Mouse (Mus musculus): ENCODE measurements around the gene S1pr4. TPM values are rescaled to one million over a fixed set of nuclear protein-coding genes. Genes with fewer than 3 reads are reported as not detected.

Gene S1pr4
- polyA plus RNA-seq, 1 experiment from 2014 or later, result 2.8 TPM

DNA sequence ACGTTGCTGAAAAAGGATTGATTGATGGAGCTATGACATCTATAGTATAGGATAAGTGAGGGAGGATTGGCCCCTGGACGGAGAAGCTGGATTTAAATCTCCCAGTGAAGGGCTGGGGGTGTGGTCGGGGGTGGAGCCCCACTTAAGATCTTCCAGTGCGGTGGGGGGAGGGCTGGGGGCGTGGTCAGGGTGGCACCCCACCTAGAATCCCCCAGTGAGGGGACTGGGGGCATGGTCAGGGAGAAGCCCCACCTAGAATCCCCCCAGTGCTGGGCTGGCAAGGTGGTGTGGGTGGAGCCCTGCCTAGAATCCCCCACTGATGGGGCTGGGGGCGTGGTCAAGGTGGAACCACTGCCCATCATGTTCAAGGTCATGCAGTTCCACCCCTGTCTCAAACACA lies 7.2 kb upstream of the S1pr4 start:
- Histone ChIP-seq H3K9me3 (ENCODE audit: control insufficient read depth, low read length) (no peaks in the 10 kb centered on the region), H3K36me3 (ENCODE audit: control insufficient read depth, insufficient read depth, low read length) (no peaks in the 10 kb centered on the region), H3K4me2 (ENCODE audit: low read depth, low read length) (no peak overlapping the region), H3K4me1 (replicated peaks; ENCODE audit: control insufficient read depth, insufficient read depth, low read length) (no peaks in the 10 kb centered on the region), H3K4me3 (ENCODE audit: low read length) (no peak overlapping the region), H3K27me3 (ENCODE audit: control insufficient read depth, insufficient read depth, low read depth, low read length) (peaks cover 4% of the 10 kb centered on the region; the same call in 1 of the 2 replicates), H3K9ac (ENCODE audit: low read length) (no peak overlapping the region), H3K27ac (ENCODE audit: low read length) (no peak overlapping the region)
- no peak for ATAC-seq (ENCODE audit: low read depth)
- WGBS, result 22% methylated on average over 6 of the region's 6 CpGs

DNA sequence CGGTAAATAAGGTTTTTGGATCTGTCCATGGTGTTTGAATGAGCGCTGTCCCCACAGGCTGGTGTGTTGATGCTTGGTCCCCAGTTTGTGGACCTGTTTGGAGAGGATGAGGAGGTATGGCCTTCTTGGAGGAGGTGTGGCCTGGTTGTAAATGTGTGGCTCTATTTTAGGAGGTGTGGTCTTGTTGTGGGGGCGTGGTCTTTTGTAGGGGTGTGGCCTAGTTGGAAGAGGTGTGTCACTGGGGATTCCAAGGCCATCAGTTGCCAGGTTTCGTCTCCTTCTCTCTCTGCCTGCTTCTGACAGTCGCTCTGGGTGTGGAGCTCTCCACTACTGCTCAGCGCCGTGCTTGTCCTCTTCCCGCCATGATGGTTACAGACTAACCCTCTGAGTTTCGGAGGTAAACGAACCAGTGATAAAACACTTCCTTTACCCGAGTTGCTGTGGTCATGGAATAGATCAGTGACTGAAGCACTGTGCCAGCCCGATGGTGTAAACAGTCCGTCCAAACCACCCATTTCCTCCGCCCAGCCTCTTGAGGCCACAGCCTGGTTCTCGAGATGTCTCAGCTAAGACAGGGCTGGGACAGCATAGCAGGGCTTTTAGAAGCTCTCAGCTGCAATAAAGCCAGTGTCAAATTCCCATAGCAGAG lies 5.2 kb upstream of the S1pr4 start:
- H3K36me3 ChIP-seq (ENCODE audit: control insufficient read depth, insufficient read depth, low read length), result no peaks in the 10 kb centered on the region
- H3K27ac ChIP-seq (ENCODE audit: low read length), result no peak overlapping the region
- no peak overlapping the region for H3K4me2 ChIP-seq (ENCODE audit: low read depth, low read length)
- WGBS, result 68% methylated on average over 15 of the region's 15 CpGs
- H3K27me3 ChIP-seq (ENCODE audit: control insufficient read depth, insufficient read depth, low read depth, low read length), result no peaks in the 10 kb centered on the region; the same call in 1 of the 2 replicates
- no peaks in the 10 kb centered on the region for H3K4me1 ChIP-seq (replicated peaks; ENCODE audit: control insufficient read depth, insufficient read depth, low read length)
- H3K9me3 ChIP-seq (ENCODE audit: control insufficient read depth, low read length), result no peaks in the 10 kb centered on the region
- ATAC-seq (ENCODE audit: low read depth), result no peak
- H3K4me3 ChIP-seq (ENCODE audit: low read length), result no peak overlapping the region
- H3K9ac ChIP-seq (ENCODE audit: low read length), result no peak overlapping the region

DNA sequence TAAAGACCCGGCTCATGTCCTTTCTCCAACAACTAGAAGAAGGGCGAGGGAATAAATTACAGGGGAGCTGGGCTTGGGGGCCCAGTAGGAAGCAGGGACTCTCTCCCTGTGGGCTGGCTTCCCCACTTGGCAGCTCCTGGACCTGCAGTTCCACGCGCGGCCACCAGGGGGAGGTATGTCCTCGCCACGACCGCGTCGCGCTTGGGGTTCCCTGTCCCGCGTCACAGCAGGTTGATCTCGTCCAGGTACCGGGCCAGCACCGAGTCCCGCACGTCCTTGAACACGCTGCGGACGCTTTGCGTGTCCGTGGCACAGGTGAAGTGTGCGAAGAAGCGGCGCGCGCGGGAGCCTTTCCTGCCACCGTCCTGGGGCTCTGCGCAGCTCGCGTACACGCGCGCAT lies 2.7 kb upstream of the S1pr4 start:
- Histone ChIP-seq H3K27ac (ENCODE audit: low read length) (no peak overlapping the region), H3K9me3 (ENCODE audit: control insufficient read depth, low read length) (no peaks in the 10 kb centered on the region), H3K4me3 (ENCODE audit: low read length) (peak overlapping the region; percentile 42), H3K36me3 (ENCODE audit: control insufficient read depth, insufficient read depth, low read length) (no peaks in the 10 kb centered on the region), H3K4me2 (ENCODE audit: low read depth, low read length) (peak overlapping the region; percentile 74), H3K27me3 (ENCODE audit: control insufficient read depth, insufficient read depth, low read depth, low read length) (no peaks in the 10 kb centered on the region; the same call in 1 of the 2 replicates), H3K9ac (ENCODE audit: low read length) (peak overlapping the region; percentile 61), H3K4me1 (replicated peaks; ENCODE audit: control insufficient read depth, insufficient read depth, low read length) (no peaks in the 10 kb centered on the region)
- ATAC-seq (ENCODE audit: low read depth), result peak; percentile 41
- 9% methylated on average over 36 of the region's 36 CpGs for WGBS

DNA sequence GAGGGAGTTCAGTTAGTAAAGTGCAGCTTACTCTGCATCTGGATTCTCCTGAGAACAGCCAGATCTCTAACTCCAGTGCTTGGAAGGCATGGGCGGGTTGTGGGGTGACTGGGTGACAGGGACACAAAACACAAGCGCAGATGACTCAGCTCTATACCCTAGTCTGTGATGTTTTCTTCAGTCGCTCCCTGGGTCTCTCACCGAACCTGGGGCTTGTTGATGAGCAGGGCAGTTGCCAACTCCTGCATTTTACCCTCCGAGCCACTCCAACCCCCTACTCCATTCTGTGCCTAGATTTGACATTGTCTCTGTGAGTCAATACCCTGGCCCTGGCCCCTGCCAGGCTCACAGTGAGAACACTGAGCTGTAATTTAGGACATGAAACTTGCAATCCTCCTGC lies 1.9 kb upstream of the S1pr4 start:
- H3K4me1 ChIP-seq (replicated peaks; ENCODE audit: control insufficient read depth, insufficient read depth, low read length), result no peaks in the 10 kb centered on the region
- 89% methylated on average over 5 of the region's 5 CpGs for WGBS
- no peak overlapping the region for H3K27ac ChIP-seq (ENCODE audit: low read length)
- H3K9me3 ChIP-seq (ENCODE audit: control insufficient read depth, low read length), result no peaks in the 10 kb centered on the region
- ATAC-seq (ENCODE audit: low read depth), result no peak
- no peaks in the 10 kb centered on the region; the same call in 1 of the 2 replicates for H3K27me3 ChIP-seq (ENCODE audit: control insufficient read depth, insufficient read depth, low read depth, low read length)
- H3K36me3 ChIP-seq (ENCODE audit: control insufficient read depth, insufficient read depth, low read length), result no peaks in the 10 kb centered on the region
- no peak overlapping the region for H3K4me2 ChIP-seq (ENCODE audit: low read depth, low read length)
- H3K9ac ChIP-seq (ENCODE audit: low read length), result no peak overlapping the region
- H3K4me3 ChIP-seq (ENCODE audit: low read length), result no peak overlapping the region

DNA sequence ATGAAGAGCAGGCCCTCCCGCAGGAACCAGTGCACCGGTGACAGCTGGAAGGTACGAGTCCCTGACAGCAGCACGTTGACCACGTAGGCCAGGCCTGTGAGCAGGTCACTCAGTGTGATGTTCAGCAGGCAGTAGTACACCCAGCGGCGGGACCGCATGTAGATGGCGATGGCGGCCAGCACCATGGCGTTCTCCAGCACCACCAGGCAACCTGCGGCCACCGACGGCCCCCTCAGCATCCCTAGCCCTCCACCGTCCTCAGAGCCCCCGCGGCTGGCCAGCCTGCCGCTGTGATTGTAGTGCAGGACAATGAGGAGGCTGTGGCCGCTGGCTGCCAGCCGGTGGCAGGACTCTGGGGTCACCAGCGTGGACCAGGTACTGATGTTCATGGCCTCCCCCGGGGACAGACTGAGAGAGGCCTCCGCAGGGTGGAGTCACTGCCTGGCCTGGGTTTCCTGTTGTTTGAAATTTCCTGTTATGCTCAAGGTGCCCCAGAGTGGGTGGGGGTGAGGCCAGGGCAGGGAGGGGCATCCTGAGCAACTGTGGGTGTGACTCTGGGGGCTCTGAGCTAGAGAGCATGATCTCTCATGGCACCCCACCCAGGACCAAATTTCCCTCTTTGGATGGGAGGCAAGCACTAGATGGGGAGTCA lies 556 bp downstream of the S1pr4 start:
- H3K9me3 ChIP-seq (ENCODE audit: control insufficient read depth, low read length), result no peaks in the 10 kb centered on the region
- no peak overlapping the region for H3K9ac ChIP-seq (ENCODE audit: low read length)
- 61% methylated on average over 23 of the region's 23 CpGs for WGBS
- no peaks in the 10 kb centered on the region; the same call in 1 of the 2 replicates for H3K27me3 ChIP-seq (ENCODE audit: control insufficient read depth, insufficient read depth, low read depth, low read length)
- no peak for ATAC-seq (ENCODE audit: low read depth)
- H3K27ac ChIP-seq (ENCODE audit: low read length), result no peak overlapping the region
- peak overlapping the region; percentile 33 for H3K4me2 ChIP-seq (ENCODE audit: low read depth, low read length)
- no peaks in the 10 kb centered on the region for H3K36me3 ChIP-seq (ENCODE audit: control insufficient read depth, insufficient read depth, low read length)
- peak overlapping the region; percentile 11; the same call in 1 of the 2 replicates for H3K4me3 ChIP-seq (ENCODE audit: low read length)
- H3K4me1 ChIP-seq (replicated peaks; ENCODE audit: control insufficient read depth, insufficient read depth, low read length), result peaks cover 11% of the 10 kb centered on the region

DNA sequence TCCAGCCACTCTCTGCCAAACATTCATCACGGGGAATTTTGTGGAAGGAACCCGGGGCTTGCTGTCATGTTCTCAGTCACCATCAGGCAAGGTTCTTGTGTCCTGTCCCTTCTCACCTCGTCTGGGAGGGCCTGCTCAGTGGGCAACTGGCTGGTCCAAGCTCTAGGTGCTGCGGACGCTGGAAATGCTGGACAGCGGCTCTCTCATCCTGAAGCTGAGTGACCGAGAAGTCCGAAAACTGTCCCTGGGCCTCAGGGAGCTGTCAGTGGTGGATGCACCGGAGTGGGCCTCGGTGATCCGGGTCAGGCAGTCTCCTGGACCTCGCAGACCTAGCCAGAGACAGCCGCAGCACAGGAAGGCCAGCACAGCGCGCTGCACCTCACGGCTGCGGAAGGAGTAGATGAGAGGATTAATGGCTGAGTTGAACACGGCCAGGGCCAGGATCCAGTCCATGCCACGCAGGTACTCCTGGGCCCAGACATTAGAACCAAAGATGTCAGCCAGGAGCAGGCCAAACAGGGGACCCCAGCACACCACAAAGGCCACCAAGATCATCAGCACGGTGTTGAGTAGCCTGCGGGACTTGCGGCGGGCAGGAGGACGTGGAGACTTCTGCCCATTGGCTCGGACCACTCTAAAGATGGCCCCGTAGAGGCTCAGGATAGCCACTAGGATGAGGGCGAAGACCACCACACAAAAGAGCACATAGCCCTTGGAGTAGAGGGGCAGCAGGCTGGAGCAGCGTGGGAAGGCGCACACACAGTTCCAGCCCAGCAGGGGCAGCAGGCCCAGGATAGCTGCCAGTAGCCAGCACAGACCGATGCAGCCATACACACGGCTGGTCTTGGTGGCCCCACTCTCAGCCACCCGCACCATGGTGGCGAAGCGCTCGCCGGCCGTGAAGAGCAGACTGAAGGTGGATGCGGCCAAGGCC lies 1.3 kb downstream of the S1pr4 start:
- no peak for ATAC-seq (ENCODE audit: low read depth)
- Histone ChIP-seq H3K27me3 (ENCODE audit: control insufficient read depth, insufficient read depth, low read depth, low read length) (no peaks in the 10 kb centered on the region; the same call in 1 of the 2 replicates), H3K27ac (ENCODE audit: low read length) (no peak overlapping the region), H3K36me3 (ENCODE audit: control insufficient read depth, insufficient read depth, low read length) (no peaks in the 10 kb centered on the region), H3K4me3 (ENCODE audit: low read length) (no peak overlapping the region), H3K9me3 (ENCODE audit: control insufficient read depth, low read length) (no peaks in the 10 kb centered on the region), H3K4me1 (replicated peaks; ENCODE audit: control insufficient read depth, insufficient read depth, low read length) (peaks cover 13% of the 10 kb centered on the region), H3K4me2 (ENCODE audit: low read depth, low read length) (peak overlapping the region; percentile 14; the same call in 1 of the 2 replicates), H3K9ac (ENCODE audit: low read length) (no peak overlapping the region)
- 82% methylated on average over 38 of the region's 38 CpGs for WGBS

DNA sequence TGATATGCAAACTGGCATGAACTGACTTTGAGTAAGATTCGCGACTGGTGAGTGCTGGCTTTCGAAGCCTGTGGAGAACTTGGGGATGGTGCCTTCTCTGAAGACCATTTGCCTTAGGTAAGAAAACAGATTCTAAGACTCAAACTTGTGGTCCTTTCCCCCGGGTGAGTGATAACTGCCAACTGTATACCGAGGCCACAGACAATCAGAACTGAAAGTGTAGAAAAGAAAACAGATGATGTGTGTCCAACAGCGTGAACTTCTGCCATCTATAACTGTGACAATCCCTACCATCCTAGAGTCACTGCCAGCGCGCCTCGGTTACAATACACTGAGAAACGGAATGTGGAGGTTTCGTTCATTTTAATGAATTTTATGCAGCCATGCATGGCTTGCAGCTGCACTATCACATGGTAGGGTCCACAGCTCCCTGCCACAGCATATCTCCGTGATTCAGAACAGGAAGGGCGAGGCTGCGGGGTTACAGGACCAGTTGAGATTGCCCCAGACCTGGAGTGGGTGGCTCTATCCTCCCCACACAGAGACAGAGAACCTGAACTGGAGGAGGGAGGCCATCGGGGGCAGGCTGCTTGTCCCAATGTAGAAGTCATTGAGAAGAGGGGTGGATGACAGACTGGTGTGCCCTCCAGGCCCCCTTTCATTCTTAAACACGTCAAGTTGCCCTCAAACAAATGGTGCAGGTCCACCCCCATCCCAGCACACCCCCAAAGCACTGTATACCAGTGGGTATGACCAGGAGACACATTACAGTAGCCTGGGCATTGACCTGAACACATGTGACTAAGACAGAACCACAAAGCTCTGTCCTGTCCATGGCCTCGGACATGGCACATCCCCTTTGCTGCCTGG lies 2.3 kb downstream of the S1pr4 start:
- Histone ChIP-seq H3K9ac (ENCODE audit: low read length) (peak overlapping the region; percentile 22; the same call in 1 of the 2 replicates), H3K27me3 (ENCODE audit: control insufficient read depth, insufficient read depth, low read depth, low read length) (no peaks in the 10 kb centered on the region), H3K4me2 (ENCODE audit: low read depth, low read length) (peak overlapping the region; percentile 54), H3K36me3 (ENCODE audit: control insufficient read depth, insufficient read depth, low read length) (peaks cover 7% of the 10 kb centered on the region), H3K4me3 (ENCODE audit: low read length) (no peak overlapping the region), H3K9me3 (ENCODE audit: control insufficient read depth, low read length) (no peaks in the 10 kb centered on the region), H3K27ac (ENCODE audit: low read length) (no peak overlapping the region), H3K4me1 (replicated peaks; ENCODE audit: control insufficient read depth, insufficient read depth, low read length) (peaks cover 13% of the 10 kb centered on the region)
- WGBS, result 73% methylated on average over 17 of the region's 17 CpGs
- no peak for ATAC-seq (ENCODE audit: low read depth)

DNA sequence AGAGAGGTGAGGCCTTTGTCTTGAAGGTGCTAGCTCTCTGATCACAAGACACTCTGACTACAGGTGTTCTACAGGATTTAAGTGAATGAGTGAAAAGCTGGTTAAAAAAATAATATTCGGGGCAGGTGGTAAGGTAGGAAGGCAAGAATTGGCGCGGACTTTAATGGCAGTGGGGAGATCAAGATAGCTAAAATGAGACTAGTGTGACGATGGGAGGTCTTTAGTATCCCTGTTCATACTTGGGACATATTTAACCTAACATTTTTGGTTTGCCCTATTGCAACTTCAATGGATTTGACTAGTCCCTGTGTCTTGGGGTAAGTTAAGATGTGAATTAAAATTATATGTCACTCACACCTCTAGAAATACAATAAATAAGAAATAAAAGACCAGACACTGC lies 3.0 kb downstream of the S1pr4 start:
- H3K9ac ChIP-seq (ENCODE audit: low read length), result peak overlapping the region; percentile 67

More for the DNA sequence above, 3.0 kb downstream of the S1pr4 start:
- Histone ChIP-seq H3K4me1 (replicated peaks; ENCODE audit: control insufficient read depth, insufficient read depth, low read length) (peaks cover 13% of the 10 kb centered on the region), H3K36me3 (ENCODE audit: control insufficient read depth, insufficient read depth, low read length) (peaks cover 13% of the 10 kb centered on the region), H3K27ac (ENCODE audit: low read length) (no peak overlapping the region), H3K9me3 (ENCODE audit: control insufficient read depth, low read length) (no peaks in the 10 kb centered on the region), H3K4me2 (ENCODE audit: low read depth, low read length) (peak overlapping the region; percentile 54), H3K27me3 (ENCODE audit: control insufficient read depth, insufficient read depth, low read depth, low read length) (no peaks in the 10 kb centered on the region), H3K4me3 (ENCODE audit: low read length) (peak overlapping the region; percentile 77)
- no peak for ATAC-seq (ENCODE audit: low read depth)
- WGBS, result 29% methylated on average over 4 of the region's 4 CpGs
